Mouse (Mus musculus): ENCODE results near the gene Bcl2. TPM values are rescaled to one million over a fixed set of nuclear protein-coding genes. Genes with fewer than 3 reads are reported as not detected.

Bcl2 gene
- polyA plus RNA-seq, 1 experiment from 2014 or later, result 20.9 TPM

- Histone ChIP-seq H3K9ac (ENCODE audit: low read depth, low read length) (no peak overlapping the region), H3K27ac (ENCODE audit: low read depth, low read length) (no peak overlapping the region), H3K9me3 (ENCODE audit: control insufficient read depth, low read length) (no peaks in the 10 kb centered on the region), H3K4me3 (ENCODE audit: low read length) (no peak overlapping the region), H3K4me1 (ENCODE audit: control insufficient read depth, insufficient read depth, low read length) (no peaks in the 10 kb centered on the region), H3K27me3 (ENCODE audit: control insufficient read depth, insufficient read depth, low read length) (no peaks in the 10 kb centered on the region), H3K4me2 (replicated peaks; ENCODE audit: low read depth, low read length) (no peak overlapping the region), H3K36me3 (ENCODE audit: control insufficient read depth, insufficient read depth, low read length) (no peaks in the 10 kb centered on the region)
- ATAC-seq (ENCODE audit: low FRiP score, low TSS enrichment), result no peak
- WGBS, result 84% methylated on average over 5 of the region's 5 CpGs
These were observed 191.1 kb downstream of the Bcl2 start for GRCm38 (mm10) chr1:106523009-106523408.

- WGBS, result 92% methylated on average over 6 of the region's 6 CpGs
- H3K27ac ChIP-seq (ENCODE audit: low read depth, low read length), result no peak overlapping the region
These were observed 196.4 kb downstream of the Bcl2 start for GRCm38 (mm10) chr1:106517591-106518177.

GRCm38 (mm10) chr1:106517099-106517498, 197.0 kb downstream of the Bcl2 start:
- Histone ChIP-seq H3K4me1 (ENCODE audit: control insufficient read depth, insufficient read depth, low read length) (no peaks in the 10 kb centered on the region), H3K4me2 (replicated peaks; ENCODE audit: low read depth, low read length) (no peak overlapping the region), H3K9me3 (ENCODE audit: control insufficient read depth, low read length) (no peaks in the 10 kb centered on the region), H3K27ac (ENCODE audit: low read depth, low read length) (no peak overlapping the region), H3K36me3 (ENCODE audit: control insufficient read depth, insufficient read depth, low read length) (no peaks in the 10 kb centered on the region), H3K9ac (ENCODE audit: low read depth, low read length) (no peak overlapping the region), H3K27me3 (ENCODE audit: control insufficient read depth, insufficient read depth, low read length) (no peaks in the 10 kb centered on the region), H3K4me3 (ENCODE audit: low read length) (no peak overlapping the region)
- 98% methylated on average over 1 of the region's 1 CpGs for WGBS
- no peak for ATAC-seq (ENCODE audit: low FRiP score, low TSS enrichment)

More at GRCm38 (mm10) chr1:106517591-106518177, 196.4 kb downstream of the Bcl2 start:
- no peaks in the 10 kb centered on the region for H3K36me3 ChIP-seq (ENCODE audit: control insufficient read depth, insufficient read depth, low read length)
- H3K4me3 ChIP-seq (ENCODE audit: low read length), result no peak overlapping the region
- no peak for ATAC-seq (ENCODE audit: low FRiP score, low TSS enrichment)
- no peaks in the 10 kb centered on the region for H3K4me1 ChIP-seq (ENCODE audit: control insufficient read depth, insufficient read depth, low read length)
- no peaks in the 10 kb centered on the region for H3K27me3 ChIP-seq (ENCODE audit: control insufficient read depth, insufficient read depth, low read length)
- H3K4me2 ChIP-seq (replicated peaks; ENCODE audit: low read depth, low read length), result no peak overlapping the region
- no peaks in the 10 kb centered on the region for H3K9me3 ChIP-seq (ENCODE audit: control insufficient read depth, low read length)
- no peak overlapping the region for H3K9ac ChIP-seq (ENCODE audit: low read depth, low read length)

- 87% methylated on average over 6 of the region's 6 CpGs for WGBS
- ATAC-seq (ENCODE audit: low FRiP score, low TSS enrichment), result no peak
These were observed 198.5 kb downstream of the Bcl2 start for GRCm38 (mm10) chr1:106515611-106516010.

GRCm38 (mm10) chr1:106513890-106514643, 200.0 kb downstream of the Bcl2 start:
- 61% methylated on average over 7 of the region's 7 CpGs for WGBS
- no peak overlapping the region for H3K4me2 ChIP-seq (replicated peaks; ENCODE audit: low read depth, low read length)
- no peaks in the 10 kb centered on the region for H3K9me3 ChIP-seq (ENCODE audit: control insufficient read depth, low read length)
- no peak overlapping the region for H3K4me3 ChIP-seq (ENCODE audit: low read length)
- H3K36me3 ChIP-seq (ENCODE audit: control insufficient read depth, insufficient read depth, low read length), result no peaks in the 10 kb centered on the region
- no peak overlapping the region for H3K9ac ChIP-seq (ENCODE audit: low read depth, low read length)
- H3K27me3 ChIP-seq (ENCODE audit: control insufficient read depth, insufficient read depth, low read length), result no peaks in the 10 kb centered on the region
- ATAC-seq (ENCODE audit: low FRiP score, low TSS enrichment), result no peak
- H3K4me1 ChIP-seq (ENCODE audit: control insufficient read depth, insufficient read depth, low read length), result no peaks in the 10 kb centered on the region
- no peak overlapping the region for H3K27ac ChIP-seq (ENCODE audit: low read depth, low read length)

More at GRCm38 (mm10) chr1:106515611-106516010, 198.5 kb downstream of the Bcl2 start:
- Histone ChIP-seq H3K27ac (ENCODE audit: low read depth, low read length) (no peak overlapping the region), H3K36me3 (ENCODE audit: control insufficient read depth, insufficient read depth, low read length) (no peaks in the 10 kb centered on the region), H3K9ac (ENCODE audit: low read depth, low read length) (no peak overlapping the region), H3K9me3 (ENCODE audit: control insufficient read depth, low read length) (no peaks in the 10 kb centered on the region), H3K4me2 (replicated peaks; ENCODE audit: low read depth, low read length) (no peak overlapping the region), H3K4me3 (ENCODE audit: low read length) (no peak overlapping the region), H3K27me3 (ENCODE audit: control insufficient read depth, insufficient read depth, low read length) (no peaks in the 10 kb centered on the region), H3K4me1 (ENCODE audit: control insufficient read depth, insufficient read depth, low read length) (no peaks in the 10 kb centered on the region)

- Histone ChIP-seq H3K27ac (ENCODE audit: low read depth, low read length) (no peak overlapping the region), H3K4me2 (replicated peaks; ENCODE audit: low read depth, low read length) (no peak overlapping the region), H3K9ac (ENCODE audit: low read depth, low read length) (no peak overlapping the region)
These were observed 200.6 kb downstream of the Bcl2 start for GRCm38 (mm10) chr1:106513481-106513880.

GRCm38 (mm10) chr1:106511593-106511992, 202.5 kb downstream of the Bcl2 start:
- peak; percentile 95 for ATAC-seq (ENCODE audit: low FRiP score, low TSS enrichment)
- no peaks in the 10 kb centered on the region for H3K4me1 ChIP-seq (ENCODE audit: control insufficient read depth, insufficient read depth, low read length)
- WGBS, result 13% methylated on average over 6 of the region's 6 CpGs

More at GRCm38 (mm10) chr1:106513481-106513880, 200.6 kb downstream of the Bcl2 start:
- H3K27me3 ChIP-seq (ENCODE audit: control insufficient read depth, insufficient read depth, low read length), result no peaks in the 10 kb centered on the region
- no peaks in the 10 kb centered on the region for H3K9me3 ChIP-seq (ENCODE audit: control insufficient read depth, low read length)
- 86% methylated on average over 4 of the region's 4 CpGs for WGBS
- no peak overlapping the region for H3K4me3 ChIP-seq (ENCODE audit: low read length)
- ATAC-seq (ENCODE audit: low FRiP score, low TSS enrichment), result no peak
- no peaks in the 10 kb centered on the region for H3K36me3 ChIP-seq (ENCODE audit: control insufficient read depth, insufficient read depth, low read length)
- no peaks in the 10 kb centered on the region for H3K4me1 ChIP-seq (ENCODE audit: control insufficient read depth, insufficient read depth, low read length)

GRCm38 (mm10) chr1:106507556-106507955, 206.5 kb downstream of the Bcl2 start:
- no peak overlapping the region for H3K9ac ChIP-seq (ENCODE audit: low read depth, low read length)
- H3K27ac ChIP-seq (ENCODE audit: low read depth, low read length), result no peak overlapping the region
- no peaks in the 10 kb centered on the region for H3K36me3 ChIP-seq (ENCODE audit: control insufficient read depth, insufficient read depth, low read length)
- no peak overlapping the region for H3K4me3 ChIP-seq (ENCODE audit: low read length)
- WGBS, result 89% methylated on average over 1 of the region's 1 CpGs
- no peaks in the 10 kb centered on the region for H3K4me1 ChIP-seq (ENCODE audit: control insufficient read depth, insufficient read depth, low read length)
- no peak overlapping the region for H3K4me2 ChIP-seq (replicated peaks; ENCODE audit: low read depth, low read length)
- no peaks in the 10 kb centered on the region for H3K9me3 ChIP-seq (ENCODE audit: control insufficient read depth, low read length)
- H3K27me3 ChIP-seq (ENCODE audit: control insufficient read depth, insufficient read depth, low read length), result no peaks in the 10 kb centered on the region
- ATAC-seq (ENCODE audit: low FRiP score, low TSS enrichment), result no peak

More at GRCm38 (mm10) chr1:106511593-106511992, 202.5 kb downstream of the Bcl2 start:
- Histone ChIP-seq H3K9ac (ENCODE audit: low read depth, low read length) (no peak overlapping the region), H3K9me3 (ENCODE audit: control insufficient read depth, low read length) (no peaks in the 10 kb centered on the region), H3K4me3 (ENCODE audit: low read length) (no peak overlapping the region), H3K27ac (ENCODE audit: low read depth, low read length) (no peak overlapping the region), H3K4me2 (replicated peaks; ENCODE audit: low read depth, low read length) (no peak overlapping the region), H3K36me3 (ENCODE audit: control insufficient read depth, insufficient read depth, low read length) (no peaks in the 10 kb centered on the region), H3K27me3 (ENCODE audit: control insufficient read depth, insufficient read depth, low read length) (no peaks in the 10 kb centered on the region)

- H3K4me1 ChIP-seq (ENCODE audit: control insufficient read depth, insufficient read depth, low read length), result no peaks in the 10 kb centered on the region
- WGBS, result 74% methylated on average over 3 of the region's 3 CpGs
- H3K4me3 ChIP-seq (ENCODE audit: low read length), result no peak overlapping the region
- H3K4me2 ChIP-seq (replicated peaks; ENCODE audit: low read depth, low read length), result no peak overlapping the region
- no peaks in the 10 kb centered on the region for H3K36me3 ChIP-seq (ENCODE audit: control insufficient read depth, insufficient read depth, low read length)
- no peaks in the 10 kb centered on the region for H3K27me3 ChIP-seq (ENCODE audit: control insufficient read depth, insufficient read depth, low read length)
- H3K9ac ChIP-seq (ENCODE audit: low read depth, low read length), result no peak overlapping the region
- no peak overlapping the region for H3K27ac ChIP-seq (ENCODE audit: low read depth, low read length)
- H3K9me3 ChIP-seq (ENCODE audit: control insufficient read depth, low read length), result no peaks in the 10 kb centered on the region
- ATAC-seq (ENCODE audit: low FRiP score, low TSS enrichment), result no peak
These were observed 210.2 kb downstream of the Bcl2 start for GRCm38 (mm10) chr1:106503910-106504309.
